Mouse (Mus musculus): ENCODE measurements around the gene Nop56.

- TF ChIP-seq POLR2AphosphoS2 (IDR thresholded peaks at IDR 0.05; ENCODE audit: low read length): no peak
- TF ChIP-seq POLR2A (IDR thresholded peaks at IDR 0.05; ENCODE audit: control insufficient read depth in 1 of 2, insufficient read depth in 1 of 2, low read depth in 1 of 2, low read length in 2 of 2, poor library complexity in 1 of 2): no peak
These were observed 28.8 kb downstream of the Nop56 start for GRCm38 (mm10) chr2:130303014-130303413.
